Mouse (Mus musculus) cerebellum, adult 9-11 months (tissue): ENCODE data around the gene Kmt2b.

Source experiments
- DNase-seq: peaks from one replicate; pipeline ENCODE4 v3.0.0; 2022

Kmt2b gene

DNA sequence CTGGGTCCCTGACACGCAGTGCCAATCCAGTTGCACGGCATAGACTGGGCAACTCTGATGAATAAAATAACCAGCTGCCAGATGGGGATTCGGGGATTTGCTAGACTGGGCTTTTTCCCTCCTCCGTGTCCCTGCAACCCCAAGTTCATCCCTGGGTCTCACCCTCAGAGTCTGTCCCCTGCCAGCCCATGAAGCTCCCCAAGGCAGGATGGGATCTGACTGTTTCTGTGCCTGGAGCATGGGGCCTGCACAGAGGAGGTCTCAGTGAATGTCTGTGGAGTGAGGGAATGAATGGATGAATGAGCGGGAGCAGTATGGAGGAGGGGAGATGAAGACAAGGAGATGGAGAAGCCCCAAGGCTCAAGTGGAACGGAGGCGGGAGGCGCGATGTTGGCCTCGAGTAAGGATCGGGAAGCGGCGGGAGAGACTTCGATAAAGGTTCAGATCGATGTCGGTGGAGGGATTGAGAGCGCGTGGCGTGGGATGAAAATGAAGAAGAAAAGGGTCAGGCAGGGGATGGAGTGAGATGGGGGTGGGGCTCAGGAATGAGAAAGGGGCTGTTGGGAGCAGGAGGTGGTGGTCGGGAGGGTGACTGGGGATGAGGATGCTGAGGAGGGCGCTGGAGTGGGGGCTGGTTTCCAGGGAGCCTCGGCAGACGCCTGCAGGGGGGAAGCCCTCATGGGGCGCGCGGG, 54.4 kb downstream of the Kmt2b start:
- DNase-seq = peak; percentile 71

DNA sequence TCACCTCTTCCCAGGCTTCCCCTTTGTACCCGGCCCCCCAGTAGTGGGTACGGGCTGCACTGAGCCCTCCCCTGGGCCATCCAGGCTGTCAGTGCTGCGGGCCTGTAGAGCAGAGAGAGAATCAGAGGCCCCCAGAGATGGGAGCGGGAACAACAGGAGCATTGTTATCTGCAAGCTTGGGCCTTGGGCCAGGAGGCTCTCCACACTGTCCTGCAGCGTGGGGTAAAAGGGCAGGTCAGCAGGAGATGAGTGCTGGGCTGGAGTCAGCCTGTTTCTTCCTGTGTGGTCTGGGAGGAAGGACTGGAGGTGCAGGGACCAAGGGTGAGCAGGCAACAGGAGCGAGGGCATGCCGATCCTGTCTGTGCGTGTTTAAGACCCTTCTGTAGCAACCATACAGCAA, 55.6 kb downstream of the Kmt2b start:
- DNase-seq = peak; percentile 56

DNA sequence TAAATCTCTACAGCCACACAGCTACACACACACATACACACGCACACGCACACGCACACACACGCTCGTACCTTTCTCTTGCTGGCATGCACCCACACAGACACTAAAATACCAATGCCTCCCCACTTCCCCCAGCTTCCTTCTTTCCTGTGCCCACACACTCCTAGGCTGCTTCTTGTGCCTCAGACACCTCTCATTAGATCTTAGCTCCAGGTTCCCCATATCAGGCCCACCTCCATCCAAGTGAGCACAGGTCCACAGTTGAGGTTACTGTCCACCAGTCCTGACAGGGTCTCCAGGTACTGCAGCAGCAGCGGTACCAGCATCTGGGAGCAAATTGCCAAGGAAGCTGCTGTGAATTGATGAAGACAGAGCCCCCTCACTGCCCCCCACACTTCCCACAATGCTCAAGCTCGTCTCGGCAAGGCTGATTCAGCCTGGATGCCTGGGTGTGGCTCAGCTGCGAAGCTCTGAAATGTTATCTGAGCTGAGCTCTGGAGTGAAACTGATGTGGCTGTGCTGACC, 57.2 kb downstream of the Kmt2b start:
- no peak for DNase-seq

DNA sequence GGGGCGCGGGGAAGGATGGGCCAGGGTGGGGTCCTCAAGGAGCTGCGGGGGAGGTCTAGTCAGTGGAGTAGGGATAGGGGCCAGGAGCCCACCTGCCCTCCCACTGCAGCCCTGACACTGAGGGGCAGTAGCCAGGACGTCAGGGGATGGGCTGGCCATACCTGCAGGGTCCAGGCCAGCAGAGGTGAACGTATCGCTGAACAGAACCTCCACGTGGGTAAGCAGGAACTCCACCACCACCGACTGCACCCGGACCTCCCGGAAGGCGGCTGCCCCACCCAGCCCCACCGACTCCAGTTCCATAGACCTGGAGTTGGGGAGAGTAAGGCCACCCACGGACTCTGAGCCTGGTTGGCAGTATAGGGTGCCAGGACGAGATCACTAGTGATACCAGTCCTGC, 61.5 kb downstream of the Kmt2b start:
- no peak for DNase-seq

DNA sequence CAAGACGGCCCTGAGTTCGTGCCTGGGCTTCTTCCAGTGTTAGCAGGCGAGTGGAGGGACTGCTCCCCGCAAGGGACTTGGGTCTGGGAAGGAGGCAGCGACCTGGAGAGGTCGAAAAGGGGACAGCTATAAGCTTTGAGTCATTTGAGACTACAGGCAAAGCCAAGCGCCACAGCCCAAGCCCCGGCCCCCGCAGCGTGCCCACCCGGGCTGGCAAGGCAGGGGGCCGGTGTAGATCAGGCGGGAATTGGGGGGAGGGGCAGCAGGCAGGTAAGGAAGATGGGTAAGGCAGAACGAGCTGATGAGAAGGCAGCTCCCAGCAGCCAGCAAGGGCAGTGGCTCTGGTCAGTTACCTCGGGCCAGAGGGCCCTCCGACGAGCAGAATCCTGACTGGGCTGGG, 62.1 kb downstream of the Kmt2b start:
- DNase-seq = peak; percentile 14

DNA sequence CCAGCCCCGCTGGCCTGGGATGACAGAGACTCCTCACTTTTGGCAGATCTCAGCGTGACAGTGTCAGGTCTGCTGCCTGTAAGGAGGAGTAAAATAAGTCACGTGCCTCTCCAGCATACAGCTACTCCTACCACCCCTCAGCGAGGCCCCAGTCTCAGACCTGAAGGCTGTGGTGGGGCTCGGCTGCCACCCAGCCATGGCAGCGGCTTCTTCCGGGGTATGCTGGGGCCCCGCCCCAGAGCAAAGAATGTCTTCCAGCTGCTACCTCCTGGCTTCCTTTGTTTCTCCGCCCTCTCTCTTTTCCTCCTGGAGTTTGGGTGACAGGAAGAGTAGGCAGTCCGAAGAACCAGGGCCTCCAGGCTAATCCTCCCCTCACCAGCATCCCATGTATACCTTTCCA, 62.6 kb downstream of the Kmt2b start:
- no peak for DNase-seq

DNA sequence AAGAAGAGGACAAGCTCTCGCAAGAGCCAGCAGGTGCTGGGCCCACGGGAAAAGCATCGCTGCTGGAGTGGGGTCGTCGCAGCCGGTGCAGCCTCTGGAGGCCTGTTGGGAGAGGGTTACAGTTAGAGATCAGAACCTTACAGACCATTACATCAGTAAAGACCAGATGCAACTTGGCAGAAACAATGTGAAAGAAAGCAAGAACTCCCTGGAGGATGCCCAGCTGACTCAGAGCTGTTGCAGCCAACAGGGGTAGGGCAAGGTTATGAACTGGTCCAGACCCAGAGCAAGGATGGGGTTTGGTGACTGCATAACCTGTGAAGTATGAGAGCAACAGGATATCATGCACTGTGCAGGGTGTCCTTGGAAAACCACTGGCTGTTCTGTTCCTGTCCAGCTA, 64.0 kb downstream of the Kmt2b start:
- no peak for DNase-seq

DNA sequence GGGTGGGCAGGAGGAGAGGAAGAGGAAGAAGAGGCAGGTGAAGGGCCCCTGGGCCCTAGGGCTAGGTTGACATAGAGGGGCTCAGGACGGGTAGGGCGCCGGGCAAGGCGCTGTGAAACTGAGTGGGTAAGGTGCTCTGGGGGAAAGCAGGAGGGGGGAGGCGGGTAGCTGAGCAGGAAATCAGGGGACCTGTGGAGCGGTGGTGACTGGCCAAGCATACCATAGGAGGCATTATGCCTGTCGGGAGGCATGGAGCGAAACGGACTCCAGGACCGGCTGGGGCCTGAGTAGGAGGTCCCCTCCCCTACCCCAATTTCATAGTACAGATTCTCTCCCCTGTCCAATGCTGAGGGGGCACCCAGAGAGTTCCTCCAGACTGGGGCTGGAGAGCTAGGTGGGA, 65.7 kb downstream of the Kmt2b start:
- DNase-seq = no peak

DNA sequence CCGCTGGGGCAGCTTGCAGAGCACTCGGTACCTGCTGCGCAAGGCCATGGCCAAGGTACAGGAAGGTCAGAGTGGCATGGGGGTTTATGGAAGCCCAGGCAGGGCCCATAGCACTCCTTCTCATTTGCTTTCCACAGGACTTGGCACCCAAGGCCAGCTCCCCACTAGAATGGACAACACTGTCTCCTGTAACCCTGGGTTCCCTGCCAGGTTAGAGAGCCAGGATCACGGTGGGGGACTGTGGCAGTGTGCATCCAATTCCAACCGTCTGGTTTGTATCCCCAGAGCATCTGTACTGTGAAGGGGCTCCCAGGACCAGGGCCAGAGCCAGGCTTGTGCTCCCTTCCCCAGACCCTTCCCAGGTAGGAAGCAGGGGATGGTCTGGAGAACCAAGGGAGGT, 67.7 kb downstream of the Kmt2b start:
- DNase-seq = peak; percentile 79

DNA sequence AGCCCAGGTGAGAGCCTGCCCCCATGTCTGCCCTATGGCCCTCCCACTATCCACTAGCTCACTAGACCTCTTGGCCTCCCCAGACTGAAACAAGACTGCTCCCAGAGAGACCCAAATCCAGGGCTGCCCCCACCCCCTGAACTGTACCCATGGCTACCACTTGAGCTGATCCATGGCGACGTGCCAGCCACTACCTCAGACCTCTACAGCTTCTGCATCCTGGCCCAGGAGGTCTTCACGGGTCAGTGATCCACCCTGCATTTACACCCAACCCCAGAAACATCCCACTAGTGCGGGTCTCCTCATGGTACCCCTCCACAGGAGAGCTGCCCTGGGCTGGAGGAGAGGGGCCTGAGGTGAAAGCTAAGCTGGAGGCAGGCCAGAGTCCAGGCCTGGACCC, 68.1 kb downstream of the Kmt2b start:
- no peak for DNase-seq
